Mouse (Mus musculus): ENCODE results near the gene Gadl1.

Gadl1 gene

DNA sequence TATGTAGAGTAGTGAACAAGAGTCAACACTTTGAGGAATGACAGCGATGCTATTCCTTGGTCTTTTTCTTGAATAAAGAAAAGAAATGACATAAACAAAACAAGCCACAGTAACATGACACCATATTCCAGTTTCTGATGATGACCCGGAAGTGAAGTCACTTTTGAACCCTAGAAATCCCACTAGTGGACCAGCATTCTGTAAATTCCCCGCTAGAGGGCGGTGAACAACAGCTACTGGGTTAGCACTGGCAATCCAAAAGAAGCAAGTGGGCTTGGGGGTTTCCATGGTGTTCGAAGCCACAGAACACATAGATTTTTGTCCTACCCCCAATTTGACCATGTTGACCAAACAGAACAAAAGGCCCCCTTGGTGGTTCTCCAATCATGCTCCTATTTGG lies 178.6 kb downstream of the Gadl1 start:
- DNase-seq (ENCODE audit: low read depth): peak; percentile 90

DNA sequence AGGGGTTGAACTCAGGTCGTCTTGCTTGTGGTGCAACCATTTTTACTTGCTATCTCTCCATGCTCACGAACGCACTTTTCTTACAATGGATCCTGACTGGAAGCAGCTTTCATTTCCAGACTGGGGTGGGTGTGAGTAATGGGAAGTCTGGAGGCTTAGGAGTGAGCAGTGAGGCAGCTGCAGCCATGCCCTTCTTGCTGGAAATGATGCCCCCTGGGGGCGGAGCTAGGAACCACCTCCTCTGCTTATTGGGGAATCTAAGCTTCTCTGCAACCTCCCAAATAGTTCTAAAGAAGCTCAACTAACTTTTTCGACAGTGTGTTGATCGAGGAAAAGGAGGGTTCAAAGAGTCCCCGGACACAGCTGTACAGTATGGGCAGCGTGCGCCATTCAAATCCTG lies 179.7 kb downstream of the Gadl1 start:
- DNase-seq (ENCODE audit: low read depth): peak; percentile 51

DNA sequence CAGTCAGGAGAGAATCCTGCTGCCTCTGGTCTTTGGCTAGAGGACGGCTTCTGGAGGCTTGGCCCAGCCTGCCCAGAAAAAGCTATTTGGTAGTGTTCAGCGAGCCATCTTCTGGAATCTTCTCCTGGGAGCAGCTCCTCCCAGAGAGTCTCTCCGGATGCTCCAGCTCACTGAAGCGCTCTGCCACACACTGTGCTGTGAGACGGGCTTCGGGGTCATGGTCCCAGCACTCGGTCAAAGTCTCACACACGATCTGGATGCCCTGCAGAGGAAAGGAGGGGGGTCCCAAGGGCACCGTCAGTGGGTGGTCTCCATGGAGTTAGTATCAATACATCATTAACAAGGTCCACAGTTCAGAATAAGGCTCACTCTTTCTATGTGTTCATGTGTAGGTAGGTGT lies 181.0 kb downstream of the Gadl1 start:
- no peak for DNase-seq (ENCODE audit: low read depth)

DNA sequence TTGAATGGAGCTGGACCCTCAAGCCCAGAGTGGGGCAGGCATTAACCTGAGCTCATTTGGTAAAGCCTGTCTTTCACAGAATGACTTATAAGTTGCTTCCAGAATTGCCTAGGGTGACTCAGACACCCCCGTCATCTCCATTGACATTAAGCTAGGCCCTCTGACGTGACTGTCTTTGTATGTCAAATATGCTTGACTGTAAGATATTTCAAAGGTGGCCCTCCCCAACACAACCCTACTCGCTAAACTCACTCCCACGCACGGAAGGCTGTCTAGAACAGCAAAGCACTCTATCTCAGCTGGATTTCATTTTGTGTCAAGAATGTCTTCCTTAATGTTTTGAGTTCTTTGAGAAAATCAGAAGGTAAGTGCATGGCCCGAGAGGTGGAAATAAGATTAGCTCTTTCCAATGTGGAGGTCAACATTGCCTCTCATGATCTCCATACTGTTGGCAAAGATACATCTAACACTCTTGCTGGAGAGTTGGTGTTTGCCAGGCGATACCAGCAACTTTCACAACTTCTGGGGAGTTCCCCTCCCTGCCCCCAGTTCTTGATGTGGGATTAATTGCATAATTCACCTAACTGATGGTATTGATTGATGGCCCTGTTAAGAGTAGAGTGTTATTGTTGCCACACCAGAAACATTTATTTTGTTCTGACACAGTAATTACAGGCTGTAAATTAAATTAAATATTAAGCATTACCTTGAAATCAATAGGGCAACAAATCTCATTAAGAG lies 182.0 kb downstream of the Gadl1 start:
- peak; percentile 59 for DNase-seq (ENCODE audit: low read depth)

DNA sequence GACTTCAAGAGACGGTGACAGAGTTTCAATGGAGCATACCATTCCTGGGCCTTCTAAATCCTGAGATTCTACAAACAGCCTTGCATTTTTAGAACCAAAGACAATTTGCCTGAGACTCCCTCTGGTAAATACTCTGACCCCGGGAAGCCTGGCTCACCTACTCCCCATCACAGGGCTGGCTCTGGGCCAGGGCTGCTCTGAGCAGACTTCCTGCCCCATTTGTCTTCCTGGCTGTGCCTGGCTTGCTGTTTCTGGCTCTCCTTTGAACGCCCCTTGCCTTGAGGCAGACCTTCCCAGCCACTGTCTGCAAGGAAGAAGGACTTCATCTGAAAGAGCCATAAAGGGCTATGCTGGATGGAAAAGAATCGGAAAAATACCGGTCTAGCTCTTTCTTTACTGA lies 182.7 kb downstream of the Gadl1 start:
- peak; percentile 22 for DNase-seq (ENCODE audit: low read depth)

DNA sequence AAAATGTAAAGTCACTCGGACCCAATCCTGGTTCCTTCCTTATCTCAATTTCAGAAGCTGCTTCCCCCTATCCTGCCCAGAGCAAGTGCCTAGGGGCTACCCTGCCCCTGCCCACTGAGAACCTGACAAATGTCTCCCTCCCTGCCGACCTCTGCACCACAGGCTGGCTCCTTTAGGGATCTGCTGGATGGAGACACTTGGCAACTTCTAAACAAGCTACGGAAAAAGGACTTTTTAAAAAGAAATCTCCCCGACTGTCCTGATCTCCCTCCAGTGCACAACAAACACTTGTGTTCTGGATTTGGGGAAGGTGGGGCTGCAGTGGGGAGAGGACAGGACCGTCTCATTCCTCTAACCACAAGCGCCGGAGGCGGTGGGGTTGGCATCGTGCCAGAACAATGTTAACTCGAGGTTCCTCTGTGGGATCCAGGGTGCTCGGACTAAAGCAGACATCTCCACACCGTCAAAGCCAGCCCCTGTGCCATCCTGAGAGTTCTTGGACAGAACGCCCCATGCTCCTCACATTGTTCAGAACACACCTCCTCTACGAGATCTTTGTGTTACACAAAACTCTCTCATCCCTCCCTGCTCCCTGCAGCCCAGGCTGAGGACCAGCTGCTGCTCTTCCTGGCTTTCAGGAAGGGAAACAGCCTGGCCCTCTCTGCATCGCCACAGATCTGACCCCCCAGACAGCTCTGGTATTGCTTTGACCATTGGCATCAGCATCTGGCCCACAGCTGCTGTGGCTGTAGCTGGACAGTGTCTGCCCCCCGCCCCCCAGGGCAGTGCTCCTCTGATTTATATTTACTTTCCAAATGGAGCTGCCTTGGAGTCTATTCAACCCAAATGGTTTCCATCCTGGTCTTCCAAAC lies 189.7 kb downstream of the Gadl1 start:
- DNase-seq (ENCODE audit: low read depth): no peak

DNA sequence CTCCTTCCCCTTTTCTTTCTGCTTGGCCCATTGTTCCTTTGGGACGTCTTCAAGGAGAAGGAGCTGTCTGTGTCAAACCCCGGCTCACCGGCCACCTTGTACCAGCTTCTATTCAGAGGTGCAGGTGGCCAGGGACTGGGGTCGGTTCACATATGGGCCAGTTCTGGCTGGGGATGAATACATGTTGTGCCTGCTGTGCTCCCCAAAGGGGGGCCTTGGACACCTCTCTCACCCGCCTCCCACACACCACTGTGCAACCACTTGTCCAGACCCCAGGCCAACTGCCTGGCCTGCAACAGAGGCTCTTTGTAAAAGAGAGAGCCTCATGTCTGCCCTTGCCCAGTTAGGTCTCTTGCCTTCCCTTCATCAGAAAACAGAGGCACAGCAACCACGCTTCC lies 190.3 kb downstream of the Gadl1 start:
- no peak for DNase-seq (ENCODE audit: low read depth)

DNA sequence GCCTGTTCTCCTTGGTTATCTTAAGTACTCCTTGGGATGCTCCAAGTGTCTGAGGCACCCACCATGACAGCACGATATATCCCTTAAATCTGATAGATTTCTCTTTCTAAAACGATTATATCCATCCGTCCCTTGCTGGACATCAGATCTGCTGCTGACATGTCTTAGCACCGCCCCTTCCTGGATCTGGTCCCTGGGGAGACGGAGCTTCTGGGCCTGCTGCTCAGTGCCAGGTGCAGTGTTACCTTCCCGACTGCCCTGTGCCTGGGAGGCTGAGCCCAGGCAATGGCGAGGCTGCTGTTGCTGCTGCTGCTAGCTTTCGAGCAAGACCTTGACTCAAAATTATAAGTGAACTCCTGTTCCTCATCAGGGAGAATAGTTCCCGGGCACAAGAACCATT lies 190.8 kb downstream of the Gadl1 start:
- DNase-seq (ENCODE audit: low read depth): no peak

DNA sequence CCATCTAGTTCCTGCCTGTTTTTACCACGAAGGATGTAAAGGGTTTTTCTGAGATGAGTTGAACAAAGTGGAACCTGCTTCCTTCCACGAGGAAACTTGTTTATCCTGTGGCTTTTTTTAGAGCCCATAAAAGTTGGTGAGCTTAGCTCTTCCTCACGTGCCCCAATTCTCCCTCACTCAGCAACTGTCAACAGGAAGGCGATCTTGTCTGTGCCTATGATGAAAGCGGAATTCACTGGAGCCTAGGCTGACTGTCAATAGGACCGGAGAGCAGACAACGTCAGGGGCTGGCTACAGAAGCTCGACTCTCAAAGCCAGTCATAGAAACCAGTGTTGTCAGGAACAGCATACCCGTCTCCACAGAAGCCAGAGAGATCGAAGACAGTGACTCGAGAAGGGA lies 192.6 kb downstream of the Gadl1 start:
- no peak for DNase-seq (ENCODE audit: low read depth)

DNA sequence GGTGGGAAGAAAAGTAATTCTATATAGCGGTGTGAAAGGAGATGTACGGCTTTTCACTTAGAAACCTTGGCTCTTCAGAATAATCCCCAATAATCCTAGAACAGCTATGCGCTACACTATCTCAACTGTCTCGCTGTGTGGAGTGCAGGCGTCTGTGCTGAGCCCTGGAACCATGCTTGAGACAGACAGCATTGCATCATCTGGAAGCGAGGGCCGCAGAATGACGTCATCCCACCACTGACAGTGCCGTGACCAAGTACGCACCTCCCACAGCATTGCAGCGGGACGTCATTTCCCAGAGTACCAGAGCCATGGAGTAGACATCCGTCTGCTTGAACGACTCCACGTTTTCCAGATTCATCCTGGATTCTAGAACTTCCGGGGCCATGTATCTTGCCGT lies 195.5 kb downstream of the Gadl1 start:
- no peak for DNase-seq (ENCODE audit: low read depth)

DNA sequence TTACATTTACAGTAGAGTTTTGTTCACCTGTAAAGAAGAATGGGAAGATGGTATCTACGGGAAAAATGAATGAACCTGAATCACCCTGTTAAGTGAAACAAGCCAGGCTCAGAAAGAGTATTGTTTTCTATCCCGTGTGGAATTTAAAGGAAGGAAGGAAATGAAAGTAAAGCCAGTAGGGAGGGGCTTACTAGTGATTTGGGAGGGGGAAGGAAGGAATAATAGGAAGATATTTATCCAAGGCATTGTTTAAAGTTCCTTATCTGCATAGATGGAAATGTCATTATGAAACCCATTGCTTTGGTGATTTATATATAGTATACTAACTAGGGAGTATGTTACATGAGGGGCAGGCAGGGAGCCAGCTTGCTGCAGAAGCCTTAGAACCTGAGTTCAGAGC lies 199.5 kb downstream of the Gadl1 start:
- DNase-seq (ENCODE audit: low read depth): no peak

DNA sequence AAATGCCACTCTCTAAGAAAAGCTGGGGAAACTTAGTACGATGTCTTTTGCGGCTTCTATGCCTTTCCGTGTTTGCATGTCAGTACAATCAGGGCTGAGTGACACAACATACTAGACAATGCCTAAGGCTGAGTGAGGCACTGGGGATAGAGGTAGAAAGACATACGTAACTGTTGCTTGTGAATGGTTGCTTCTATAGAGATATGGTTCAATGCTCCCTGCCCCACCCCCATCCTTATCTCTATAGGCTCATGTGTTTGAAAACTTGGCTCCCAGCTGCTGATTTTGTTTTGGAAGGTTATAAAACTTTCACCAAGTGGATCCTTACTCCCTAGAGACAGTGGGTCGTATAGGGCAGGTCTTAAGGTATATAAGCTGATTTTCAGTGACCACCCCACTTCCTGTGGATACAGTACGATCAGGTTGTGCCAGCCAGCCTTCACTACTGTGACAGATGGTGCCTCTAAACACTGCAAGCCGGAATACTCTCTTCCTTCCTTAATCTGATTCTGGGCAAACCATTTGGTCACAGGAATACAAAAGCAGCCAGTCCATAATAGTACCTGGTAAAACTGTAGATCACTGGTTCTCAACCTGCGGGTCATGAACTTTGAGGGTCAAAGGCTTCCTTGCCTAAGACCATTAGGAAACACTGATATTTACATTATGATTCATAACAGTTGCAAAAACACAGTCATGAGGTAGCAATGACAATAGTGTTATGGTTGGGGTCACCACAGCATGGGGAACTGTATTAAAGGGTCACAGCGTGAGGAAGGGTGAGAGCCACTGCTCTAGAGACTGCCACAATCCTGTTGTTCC lies 202.1 kb downstream of the Gadl1 start:
- DNase-seq (ENCODE audit: low read depth): no peak

DNA sequence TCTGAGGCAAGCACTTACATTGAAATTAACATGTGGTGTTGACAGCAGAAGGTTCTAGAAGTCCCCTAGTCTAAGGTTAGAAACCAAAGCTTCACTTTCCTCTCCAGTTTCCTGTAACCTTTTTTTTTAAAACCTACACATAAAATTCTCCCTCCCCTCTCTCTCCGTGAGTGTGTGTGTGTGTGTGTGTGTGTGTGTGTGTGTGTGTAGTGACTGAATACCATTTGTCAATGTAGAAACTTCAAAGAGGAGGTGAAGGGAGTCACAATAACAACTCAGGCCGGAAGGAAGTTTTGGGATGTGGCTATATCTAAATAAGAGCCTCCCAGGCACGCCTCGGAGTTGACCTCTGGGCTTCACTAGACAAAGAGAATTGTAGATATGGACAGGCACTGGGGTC lies 205.1 kb downstream of the Gadl1 start:
- DNase-seq (ENCODE audit: low read depth): peak; percentile 61

DNA sequence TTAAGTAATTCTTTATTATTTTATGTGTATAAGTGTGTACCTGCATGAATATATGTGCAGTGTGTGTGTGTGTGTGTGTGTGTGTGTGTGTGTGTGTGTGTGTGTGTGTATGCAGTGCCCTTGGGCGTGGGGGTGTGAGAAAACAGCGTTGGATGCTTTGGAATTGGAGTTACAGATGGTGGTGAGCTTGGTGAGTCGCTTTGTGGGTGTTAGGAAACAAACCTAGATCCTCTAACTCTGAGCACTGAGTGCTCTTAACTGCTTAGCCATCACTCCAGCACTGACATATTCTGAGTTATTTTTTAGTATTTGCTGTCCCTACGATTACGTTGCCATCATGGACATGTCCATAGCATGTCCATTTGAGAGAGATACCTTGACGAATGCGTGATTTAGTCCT lies 206.6 kb downstream of the Gadl1 start:
- DNase-seq (ENCODE audit: low read depth): no peak

DNA sequence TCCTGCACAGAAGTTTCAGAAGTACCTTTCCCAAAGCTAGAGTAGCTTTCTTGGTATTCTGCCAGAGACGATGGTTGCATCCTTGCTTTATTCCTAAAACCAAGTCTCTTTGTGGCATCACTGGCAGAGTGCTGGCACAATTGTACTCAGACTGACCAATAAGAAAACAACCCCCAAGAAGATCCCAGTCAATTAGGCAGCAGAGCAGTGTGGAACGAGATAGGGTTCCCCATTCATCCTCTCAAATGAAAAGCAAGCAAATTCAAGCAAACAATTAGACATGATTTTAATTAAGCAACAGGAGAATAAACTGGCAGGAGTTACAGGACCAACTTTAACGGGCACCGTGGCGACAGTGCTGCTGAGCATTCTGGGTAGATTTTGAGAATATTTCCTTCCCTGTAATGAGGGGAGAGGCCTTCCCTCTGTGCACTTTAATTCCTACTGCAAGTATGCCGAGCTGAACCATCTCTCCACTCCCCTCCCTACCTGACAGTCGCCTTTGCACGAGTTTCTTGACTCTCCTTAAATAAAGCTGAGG lies 209.1 kb downstream of the Gadl1 start:
- DNase-seq (ENCODE audit: low read depth): no peak

DNA sequence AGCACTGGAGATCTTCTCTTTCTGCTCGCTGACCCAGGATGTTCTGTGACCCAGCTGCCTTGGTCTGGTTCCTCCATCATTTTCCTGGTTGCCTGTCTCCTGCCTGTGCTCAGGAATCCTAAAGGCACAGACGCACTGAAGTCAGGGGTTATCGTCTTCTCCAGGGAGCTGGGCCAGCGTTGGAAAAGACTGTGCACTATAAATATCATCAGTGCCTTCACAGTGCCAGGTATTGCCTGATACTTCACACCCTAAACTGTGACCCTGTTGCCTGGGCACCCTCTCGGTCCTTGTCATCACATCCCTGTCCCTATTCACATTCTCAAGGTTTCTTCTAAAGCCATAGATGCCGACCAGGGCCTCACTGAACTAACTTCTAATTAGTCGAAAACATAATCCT lies 210.7 kb downstream of the Gadl1 start:
- no peak for DNase-seq (ENCODE audit: low read depth)

DNA sequence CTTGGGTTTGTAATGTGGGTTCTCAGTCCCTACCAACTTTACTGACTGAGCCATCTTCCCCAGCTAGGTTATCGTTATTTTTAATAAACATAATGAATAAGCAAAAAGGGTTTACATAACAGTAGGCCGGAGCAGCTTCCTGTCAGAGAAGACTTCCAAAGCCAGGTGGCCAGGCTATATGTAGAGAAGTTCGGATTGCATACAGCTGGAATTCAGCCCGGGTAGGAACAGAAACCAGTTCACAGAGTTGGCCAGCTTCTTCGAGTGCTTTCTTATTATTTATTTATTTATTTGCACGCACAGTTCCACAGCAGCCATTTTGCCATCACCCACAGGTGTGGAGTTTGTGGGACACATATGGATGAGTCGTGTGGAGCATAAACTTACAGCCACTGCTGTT lies 212.2 kb downstream of the Gadl1 start:
- DNase-seq (ENCODE audit: low read depth): no peak

DNA sequence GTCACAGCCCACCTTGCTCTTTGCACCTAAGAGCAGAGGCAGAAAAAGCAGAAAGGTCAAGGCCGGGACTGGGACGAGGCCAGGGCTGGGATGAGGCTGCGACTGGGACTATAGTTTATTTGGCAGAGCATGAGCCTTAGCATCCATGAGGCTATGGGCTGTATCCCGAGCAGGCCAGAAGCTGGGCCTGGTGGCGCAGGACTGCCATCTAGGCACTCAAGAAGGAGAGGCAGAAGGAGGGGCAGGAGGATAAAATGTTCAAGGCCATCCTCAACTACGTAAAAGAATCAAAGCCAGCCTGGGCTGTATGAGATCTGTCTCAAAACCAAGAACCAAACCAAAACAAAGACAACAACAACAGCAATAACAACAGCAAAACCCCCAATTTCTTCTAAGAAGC lies 213.3 kb downstream of the Gadl1 start:
- DNase-seq (ENCODE audit: low read depth): no peak

DNA sequence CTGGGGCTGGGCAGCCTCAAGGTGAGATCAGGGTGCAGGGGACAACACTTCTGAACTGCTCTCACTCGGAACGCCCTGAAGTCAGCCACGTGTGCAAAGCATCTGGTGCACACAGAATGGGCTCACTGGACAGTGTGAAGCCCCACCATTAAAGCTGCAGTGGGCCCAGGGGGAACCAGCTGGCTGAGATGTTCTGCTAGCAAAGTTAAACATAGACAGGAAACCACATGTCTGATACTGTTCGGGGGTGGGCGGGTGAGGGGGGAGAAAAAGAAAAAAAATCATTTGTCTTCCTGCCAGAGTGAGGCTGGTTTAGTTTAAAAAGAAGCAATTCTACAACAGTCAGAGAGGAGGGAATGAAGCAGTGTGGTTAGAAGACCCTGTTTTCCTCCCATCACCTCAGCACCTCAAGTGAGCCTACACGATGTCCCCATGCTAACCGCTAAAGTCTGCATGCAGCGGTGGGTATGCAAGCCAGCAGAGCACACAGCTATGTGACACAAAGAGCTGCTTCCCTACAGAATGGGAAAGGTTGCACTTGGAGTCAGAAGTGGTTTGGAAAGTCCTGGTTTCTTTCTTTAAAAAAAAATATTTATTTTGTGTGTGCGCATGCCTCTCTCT lies 213.8 kb downstream of the Gadl1 start:
- DNase-seq (ENCODE audit: low read depth): peak; percentile 50

All from induced T-regulatory cell, adult 2 months (primary cell).